Mouse (Mus musculus): ENCODE results near the gene Krt33b. TPM values are rescaled to one million over a fixed set of nuclear protein-coding genes. Genes with fewer than 3 reads are reported as not detected.

Krt33b gene
- not detected in 2 replicates for polyA plus RNA-seq (2015; fragmentation: Nextera tagmentation; extraction: Ambion mirVana)

DNA sequence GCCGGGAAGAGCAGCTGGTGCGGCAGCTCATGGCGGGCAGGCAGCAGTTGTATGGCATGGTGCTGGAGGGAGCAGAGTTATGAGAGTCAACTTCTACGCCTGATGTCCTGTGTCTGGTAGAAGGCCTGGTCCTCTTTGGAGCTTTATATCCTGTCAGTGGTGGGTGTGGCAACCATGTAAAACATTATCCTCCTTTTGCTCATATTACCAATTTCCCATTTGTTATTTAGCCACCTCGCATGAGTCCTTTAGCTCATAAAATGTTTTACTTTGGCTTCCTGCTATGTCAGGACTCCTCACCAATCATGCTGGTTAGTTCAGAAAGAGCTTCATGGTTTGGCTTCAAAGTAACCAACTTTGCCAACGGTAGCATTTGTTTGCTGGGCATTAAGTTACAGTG lies at the start of gene Krt33b:
Gene Krt33b (minus strand): TSS at position 101 of the 400 bp plus-strand sequence.
- H3K9ac ChIP-seq: no peak within 1 kb of the TSS
- no peak within 1 kb of the TSS for H3K27ac ChIP-seq (replicated peaks)
- H3K4me2 ChIP-seq: no peak within 1 kb of the TSS
- H3K9me3 ChIP-seq: no peaks in the 10 kb centered on the region
- H3K4me1 ChIP-seq: no peaks in the 10 kb centered on the region
- 0 out of 2 replicates have a peak, but pooled peaks cover 5% of the 10 kb centered on the region for H3K27me3 ChIP-seq (replicated peaks)
- no peak for ATAC-seq (ENCODE audit: extremely low read depth, insufficient number of reproducible peaks, low FRiP score, low TSS enrichment)
- H3K36me3 ChIP-seq: no peaks in the 10 kb centered on the region
- 77% methylated on average over 6 of the region's 6 CpGs for WGBS
- H3K4me3 ChIP-seq: no peak within 1 kb of the TSS

DNA sequence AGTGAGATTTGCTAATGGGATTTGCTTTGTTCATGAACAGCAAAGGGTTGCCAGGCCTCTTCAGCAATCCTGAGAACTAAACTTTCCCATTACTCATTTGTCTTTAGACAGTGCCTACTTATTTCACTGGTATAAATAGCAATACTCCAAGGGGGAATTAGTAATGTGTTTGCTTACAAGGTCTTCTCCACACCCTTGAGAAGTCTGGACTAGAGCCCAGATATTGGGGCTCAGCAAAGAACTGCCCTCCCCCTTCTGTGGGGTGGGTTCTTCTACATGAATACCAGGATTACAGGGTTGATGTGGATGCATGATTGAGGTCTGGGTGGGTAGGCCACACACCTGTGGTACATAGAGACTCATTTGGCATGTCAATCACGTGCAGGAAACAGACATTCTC lies 44.2 kb upstream of the Krt33b start:
- ATAC-seq (ENCODE audit: extremely low read depth, insufficient number of reproducible peaks, low FRiP score, low TSS enrichment): no peak

DNA sequence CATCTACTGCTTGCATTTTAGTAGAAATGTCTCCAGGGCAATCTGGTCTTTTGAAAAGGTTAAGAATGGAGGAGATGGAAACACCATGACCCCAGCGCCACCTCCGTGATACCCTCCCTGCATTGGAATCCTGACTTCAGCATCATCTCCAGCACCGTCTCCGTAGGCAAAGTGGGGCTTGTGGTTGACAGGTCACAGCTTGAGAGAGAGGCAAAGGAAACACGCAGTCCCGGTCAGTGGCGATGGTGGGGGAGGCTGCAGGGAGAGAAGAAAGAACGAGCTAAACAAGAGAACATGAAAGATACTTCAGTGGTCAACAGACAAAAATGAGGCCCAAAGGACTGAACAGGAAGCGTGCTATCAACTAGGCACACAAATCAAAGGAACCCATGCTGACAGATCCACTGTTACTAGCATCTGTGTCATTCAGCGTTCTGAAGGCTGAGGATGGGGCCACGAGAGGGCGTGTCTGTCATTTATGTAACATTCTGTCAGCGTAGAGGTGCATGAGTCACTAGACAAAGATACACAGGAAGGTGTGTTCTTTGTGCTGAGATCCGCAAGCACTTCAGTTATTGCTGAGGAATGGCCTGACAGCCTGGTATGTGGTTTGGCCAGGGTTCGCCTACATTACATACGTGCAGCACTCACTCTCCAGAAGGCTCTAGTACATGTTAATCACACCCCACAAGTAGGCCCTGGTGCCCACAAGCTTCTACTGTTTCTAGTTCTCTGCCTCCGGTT lies 37.8 kb upstream of the Krt33b start:
- 65% methylated on average over 17 of the region's 17 CpGs for WGBS
- no peak overlapping the region for H3K27ac ChIP-seq (replicated peaks)

More for the DNA sequence above, 44.2 kb upstream of the Krt33b start:
- Histone ChIP-seq H3K4me1 (peaks cover 6% of the 10 kb centered on the region; the same call in 1 of the 2 replicates), H3K36me3 (no peaks in the 10 kb centered on the region), H3K27ac (replicated peaks) (no peak overlapping the region), H3K9ac (no peak overlapping the region), H3K4me3 (no peak overlapping the region), H3K4me2 (no peak overlapping the region), H3K9me3 (no peaks in the 10 kb centered on the region), H3K27me3 (replicated peaks) (no peaks in the 10 kb centered on the region)
- 38% methylated on average over 1 of the region's 1 CpGs for WGBS

DNA sequence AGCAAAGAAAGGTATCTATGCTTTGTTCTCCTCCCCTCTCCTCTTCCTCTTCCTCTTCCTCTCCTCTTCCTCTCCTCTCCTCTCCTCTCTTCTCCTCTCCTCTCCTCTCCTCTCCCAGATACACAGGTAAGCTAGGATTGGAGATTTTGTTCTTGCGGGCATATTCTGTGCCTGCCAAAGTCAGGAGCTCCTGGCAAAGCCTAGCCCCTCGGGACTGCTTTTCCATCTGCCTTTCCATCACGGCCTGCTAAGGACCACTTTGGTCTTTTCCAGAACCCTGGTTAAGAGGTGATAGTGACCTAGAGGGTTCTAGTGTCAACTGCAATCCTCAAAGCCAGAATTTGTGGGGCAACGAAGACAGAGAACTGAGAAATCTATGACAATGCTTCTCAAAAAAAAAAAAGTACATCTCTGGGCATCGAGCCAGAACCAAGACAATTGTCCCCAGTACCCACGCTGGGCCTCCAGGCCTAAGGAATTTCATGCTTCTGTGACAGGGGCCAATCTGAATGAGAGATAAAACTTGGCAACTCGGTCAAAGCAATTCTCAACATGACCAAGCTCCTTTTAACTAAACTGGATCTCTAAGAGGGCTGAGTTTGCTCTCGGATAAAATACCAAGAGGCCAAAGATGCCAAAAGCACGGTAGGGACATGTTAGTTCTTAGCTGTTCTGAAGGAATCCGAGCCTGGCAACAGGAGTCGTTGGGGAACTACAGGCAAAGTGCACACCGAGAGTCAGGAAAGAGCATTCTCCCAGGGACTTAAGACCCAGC lies 36.8 kb upstream of the Krt33b start:
- H3K36me3 ChIP-seq: no peaks in the 10 kb centered on the region
- H3K9ac ChIP-seq: no peak overlapping the region
- no peak overlapping the region for H3K4me3 ChIP-seq
- 0 out of 2 replicates have a peak overlapping the region, but pooled peaks have one; percentile 9 for H3K27ac ChIP-seq (replicated peaks)
- H3K27me3 ChIP-seq (replicated peaks): no peaks in the 10 kb centered on the region
- H3K9me3 ChIP-seq: no peaks in the 10 kb centered on the region
- no peak overlapping the region for H3K4me2 ChIP-seq
- no peak for ATAC-seq (ENCODE audit: extremely low read depth, insufficient number of reproducible peaks, low FRiP score, low TSS enrichment)
- H3K4me1 ChIP-seq: peaks cover 19% of the 10 kb centered on the region
- WGBS: 42% methylated on average over 12 of the region's 12 CpGs

More for the DNA sequence above, 37.8 kb upstream of the Krt33b start:
- Histone ChIP-seq H3K36me3 (no peaks in the 10 kb centered on the region), H3K4me1 (peaks cover 19% of the 10 kb centered on the region), H3K9ac (no peak overlapping the region), H3K4me2 (no peak overlapping the region), H3K4me3 (no peak overlapping the region), H3K9me3 (no peaks in the 10 kb centered on the region), H3K27me3 (replicated peaks) (no peaks in the 10 kb centered on the region)
- ATAC-seq (ENCODE audit: extremely low read depth, insufficient number of reproducible peaks, low FRiP score, low TSS enrichment): no peak

DNA sequence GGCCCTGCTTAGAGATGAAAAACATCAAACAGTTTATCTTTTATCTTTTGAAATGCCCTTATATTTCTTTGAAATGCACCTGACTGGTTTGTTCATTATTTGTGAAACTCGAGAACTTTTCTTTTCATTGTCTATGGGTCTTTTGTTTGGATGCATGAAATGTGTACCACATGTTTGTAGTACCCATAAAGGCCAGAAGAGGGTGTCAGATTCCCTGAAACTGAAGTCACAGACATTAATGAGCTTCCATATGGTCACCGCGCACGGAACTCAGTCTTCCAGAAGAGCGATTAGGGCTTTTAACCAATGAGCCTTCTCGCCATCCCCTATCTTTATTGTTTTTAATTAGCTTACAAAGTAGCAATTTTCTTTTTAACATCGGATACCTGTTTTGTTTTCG lies 29.2 kb upstream of the Krt33b start:
- Histone ChIP-seq H3K9me3 (no peaks in the 10 kb centered on the region), H3K4me3 (no peak overlapping the region), H3K36me3 (no peaks in the 10 kb centered on the region), H3K4me1 (no peaks in the 10 kb centered on the region), H3K9ac (no peak overlapping the region), H3K4me2 (no peak overlapping the region), H3K27me3 (replicated peaks) (0 out of 2 replicates have a peak, but pooled peaks cover 3% of the 10 kb centered on the region), H3K27ac (replicated peaks) (no peak overlapping the region)
- ATAC-seq (ENCODE audit: extremely low read depth, insufficient number of reproducible peaks, low FRiP score, low TSS enrichment): no peak
- WGBS: 71% methylated on average over 8 of the region's 8 CpGs

DNA sequence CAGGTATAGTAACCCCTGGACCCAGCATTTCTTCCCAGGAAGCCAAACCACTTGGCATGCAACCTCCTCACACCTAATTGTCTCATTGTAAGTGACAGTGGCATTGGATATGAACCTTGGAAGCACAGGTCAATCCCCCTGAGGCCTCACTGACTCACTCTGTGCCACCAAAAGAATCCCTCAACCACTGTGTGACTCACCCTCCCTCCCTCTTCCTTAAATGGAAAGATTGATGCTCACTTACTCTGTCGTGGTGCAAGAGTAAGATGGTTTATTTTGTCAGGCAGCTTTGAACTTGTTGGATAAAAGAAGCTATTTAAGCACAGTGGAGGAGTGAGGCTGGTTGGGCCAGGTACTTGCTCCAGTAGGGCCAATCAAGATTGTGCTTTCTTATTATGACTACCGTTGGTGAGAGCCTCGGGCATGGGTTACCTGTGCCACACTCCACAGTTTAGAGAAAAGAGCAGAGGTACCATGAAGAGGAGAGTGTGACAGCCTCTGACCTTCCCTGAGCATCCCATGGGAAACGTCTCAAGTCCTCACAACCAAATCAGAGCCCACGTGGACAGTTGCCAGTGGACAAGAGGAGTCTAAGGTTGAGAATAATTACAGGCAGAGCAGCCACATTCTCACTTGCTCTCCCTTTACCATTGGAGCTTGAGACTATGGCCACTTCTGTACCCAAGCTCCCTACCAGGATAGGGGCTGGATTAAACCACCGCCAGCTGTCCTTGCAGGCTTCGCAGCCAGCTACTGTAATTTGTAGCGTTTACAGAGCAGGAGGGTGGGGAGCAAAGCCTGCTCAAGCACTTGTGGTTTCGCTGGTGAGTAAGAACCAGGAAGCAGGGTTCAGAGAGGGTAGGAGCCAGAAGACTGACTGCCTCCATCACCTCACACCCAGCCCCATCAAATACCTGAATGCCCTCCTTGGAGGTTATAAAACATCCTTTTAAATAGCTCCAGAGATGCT lies 26.3 kb upstream of the Krt33b start:
- ATAC-seq (ENCODE audit: extremely low read depth, insufficient number of reproducible peaks, low FRiP score, low TSS enrichment): no peak
- WGBS: 60% methylated on average over 9 of the region's 9 CpGs

DNA sequence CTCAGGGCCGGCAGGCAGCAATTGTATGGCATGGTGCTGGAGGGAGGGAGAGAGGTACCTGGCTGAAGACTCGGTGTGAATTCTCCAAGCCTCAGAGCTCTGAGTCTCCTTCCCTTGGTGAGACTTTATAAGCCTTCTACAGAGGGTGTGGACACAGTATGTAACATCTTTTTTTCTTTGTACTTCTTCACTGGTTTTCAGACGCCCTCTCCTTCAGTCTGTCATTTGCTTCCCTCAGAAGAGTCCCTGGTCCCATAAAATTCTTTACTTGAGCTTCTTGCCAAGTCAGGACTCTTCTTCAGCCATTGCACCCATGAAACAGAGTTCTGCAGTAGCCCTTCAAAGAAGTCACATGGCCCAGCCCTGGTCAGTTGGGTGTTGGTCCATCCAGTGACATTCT lies 20.8 kb upstream of the Krt33b start, which contains the start of gene Krt31:
Gene Krt31 (minus strand): TSS at position 101 of the 400 bp plus-strand sequence.
- Histone ChIP-seq H3K4me1 (peaks cover 15% of the 10 kb centered on the region), H3K4me3 (no peak within 1 kb of the TSS), H3K9ac (no peak within 1 kb of the TSS), H3K27me3 (replicated peaks) (no peaks in the 10 kb centered on the region), H3K36me3 (no peaks in the 10 kb centered on the region), H3K4me2 (no peak within 1 kb of the TSS), H3K9me3 (no peaks in the 10 kb centered on the region), H3K27ac (replicated peaks) (no peak within 1 kb of the TSS)
- WGBS: 80% methylated on average over 3 of the region's 3 CpGs
- no peak for ATAC-seq (ENCODE audit: extremely low read depth, insufficient number of reproducible peaks, low FRiP score, low TSS enrichment)

More for the DNA sequence above, 26.3 kb upstream of the Krt33b start:
- Histone ChIP-seq H3K9ac (no peak overlapping the region), H3K4me1 (no peaks in the 10 kb centered on the region), H3K27me3 (replicated peaks) (0 out of 2 replicates have a peak, but pooled peaks cover 3% of the 10 kb centered on the region), H3K4me3 (no peak overlapping the region), H3K27ac (replicated peaks) (no peak overlapping the region), H3K36me3 (no peaks in the 10 kb centered on the region), H3K4me2 (no peak overlapping the region), H3K9me3 (no peaks in the 10 kb centered on the region)

DNA sequence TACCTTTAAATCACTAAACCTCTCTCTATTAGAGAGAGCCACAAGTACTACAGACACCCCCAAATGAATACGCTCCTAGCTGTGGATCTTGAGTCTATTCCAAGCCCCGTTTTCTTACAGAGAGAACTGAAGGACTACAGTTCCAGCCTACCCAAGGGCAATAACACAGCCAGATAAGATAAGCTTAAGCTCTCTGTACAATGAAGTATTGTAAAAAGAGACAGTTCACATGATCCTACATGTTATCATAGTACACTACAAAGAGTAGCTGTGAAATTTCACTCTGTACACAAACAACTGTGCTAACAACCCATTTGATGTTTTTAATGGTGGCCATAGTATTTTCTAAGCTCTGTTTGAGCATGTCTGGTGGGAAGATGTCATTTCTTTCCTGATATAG lies 17.5 kb upstream of the Krt33b start:
- no peak overlapping the region for H3K27ac ChIP-seq (replicated peaks)
- no peak overlapping the region for H3K4me2 ChIP-seq
- no peaks in the 10 kb centered on the region for H3K36me3 ChIP-seq
- H3K4me1 ChIP-seq: peaks cover 15% of the 10 kb centered on the region
- 43% methylated on average over 2 of the region's 2 CpGs for WGBS
- no peak overlapping the region for H3K9ac ChIP-seq
- H3K27me3 ChIP-seq (replicated peaks): no peaks in the 10 kb centered on the region
- H3K4me3 ChIP-seq: no peak overlapping the region
- no peaks in the 10 kb centered on the region for H3K9me3 ChIP-seq
- no peak for ATAC-seq (ENCODE audit: extremely low read depth, insufficient number of reproducible peaks, low FRiP score, low TSS enrichment)

DNA sequence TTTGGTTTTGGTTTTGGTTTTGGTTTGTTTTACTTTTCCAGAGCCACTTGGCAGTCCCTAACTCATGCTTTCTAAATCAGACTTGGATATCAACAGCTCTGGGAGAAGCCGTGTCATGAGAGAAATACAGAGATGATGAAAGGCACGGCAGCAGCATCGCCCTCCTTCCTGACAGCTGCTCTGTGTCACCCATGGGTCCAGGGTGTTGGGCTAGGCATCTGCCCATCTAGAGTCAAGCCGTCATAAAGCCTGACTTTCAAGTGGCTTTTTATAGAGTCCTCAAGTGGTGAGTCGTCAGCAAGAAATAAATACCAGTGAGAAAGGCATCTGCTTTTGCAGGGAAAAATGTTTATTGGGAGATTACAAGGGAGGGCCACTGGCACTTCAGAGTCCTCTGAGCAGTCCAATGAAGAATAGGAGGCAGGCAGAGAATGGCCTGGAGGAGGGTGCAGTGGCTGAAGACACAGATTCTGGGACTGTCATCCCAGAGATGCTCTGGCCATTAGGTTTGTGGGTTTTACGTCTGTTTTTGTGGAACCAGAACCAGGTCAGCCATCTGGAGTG lies 16.7 kb upstream of the Krt33b start:
- no peak for ATAC-seq (ENCODE audit: extremely low read depth, insufficient number of reproducible peaks, low FRiP score, low TSS enrichment)
- WGBS: 35% methylated on average over 6 of the region's 6 CpGs

DNA sequence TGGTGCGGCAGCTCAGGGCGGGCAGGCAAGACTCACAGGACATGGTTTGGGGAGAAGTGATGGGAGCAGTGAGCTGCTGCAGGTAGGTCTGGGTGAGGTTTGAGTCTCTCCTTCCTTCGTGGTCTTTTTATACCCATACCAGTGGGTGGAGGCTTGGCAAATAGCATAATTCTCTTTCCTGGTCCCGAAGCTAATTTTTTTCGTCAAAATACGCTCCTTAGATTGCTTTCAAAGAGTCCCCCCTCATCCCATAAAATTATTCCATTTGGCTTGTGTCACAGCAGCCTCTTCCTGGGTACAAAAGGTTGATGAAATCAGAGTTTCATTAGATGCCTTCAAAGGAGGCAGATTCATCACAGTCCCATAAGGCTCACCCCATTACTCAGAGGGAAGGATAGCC lies 11.8 kb upstream of the Krt33b start, which contains the start of gene Krt34:
Gene Krt34 (minus strand): TSS at position 101 of the 400 bp plus-strand sequence.
- WGBS: 75% methylated on average over 6 of the region's 6 CpGs
- no peak for ATAC-seq (ENCODE audit: extremely low read depth, insufficient number of reproducible peaks, low FRiP score, low TSS enrichment)
- Histone ChIP-seq H3K9ac (no peak within 1 kb of the TSS), H3K4me3 (no peak within 1 kb of the TSS), H3K36me3 (no peaks in the 10 kb centered on the region), H3K9me3 (no peaks in the 10 kb centered on the region), H3K27me3 (replicated peaks) (peaks cover 5% of the 10 kb centered on the region; the same call in 1 of the 2 replicates), H3K4me2 (no peak within 1 kb of the TSS), H3K27ac (replicated peaks) (no peak within 1 kb of the TSS), H3K4me1 (peaks cover 4% of the 10 kb centered on the region)

More for the DNA sequence above, 16.7 kb upstream of the Krt33b start:
- Histone ChIP-seq H3K4me1 (peaks cover 15% of the 10 kb centered on the region), H3K4me3 (no peak overlapping the region), H3K4me2 (peak overlapping the region; percentile 46), H3K36me3 (no peaks in the 10 kb centered on the region), H3K27ac (replicated peaks) (no peak overlapping the region), H3K9me3 (no peaks in the 10 kb centered on the region), H3K27me3 (replicated peaks) (no peaks in the 10 kb centered on the region), H3K9ac (no peak overlapping the region)

All from heart, embryonic 13.5 days (tissue).